Mouse (Mus musculus): ENCODE data around the gene Stkld1.

DNA sequence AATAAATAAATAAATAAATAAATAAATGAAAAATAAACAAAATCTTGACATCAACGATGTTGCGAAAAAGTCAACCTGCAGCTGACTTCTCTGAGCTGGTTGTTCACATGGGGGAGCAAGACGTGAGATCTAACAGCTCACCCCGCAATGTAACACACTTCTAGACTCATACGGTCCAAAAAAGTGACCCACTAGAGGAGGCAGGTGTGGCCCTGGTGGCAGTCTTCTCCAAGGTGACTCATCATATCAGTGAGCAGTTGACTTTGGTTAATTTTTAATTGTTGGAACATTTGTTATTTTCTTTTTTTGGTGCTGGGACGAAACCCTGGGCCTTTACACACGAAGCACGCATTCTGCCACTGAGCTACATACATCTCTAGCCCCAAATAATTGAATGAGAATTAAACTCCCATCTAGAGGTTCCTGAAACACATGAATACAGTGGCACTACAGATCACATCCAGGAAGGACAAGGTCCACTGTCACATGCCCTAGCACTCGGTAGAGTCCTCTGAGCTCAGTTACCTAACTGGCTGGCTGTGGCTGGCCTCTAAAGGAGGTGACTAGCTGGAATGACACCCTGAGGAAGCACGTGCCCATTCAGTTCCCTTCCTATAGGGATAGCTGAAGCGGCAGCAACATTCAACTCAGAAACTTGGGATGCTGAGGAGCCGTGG lies 23.1 kb downstream of the Stkld1 start:
- TF ChIP-seq GATA1 (IDR thresholded peaks at IDR 0.05; ENCODE audit: borderline replicate concordance, low read length), result no peak
- TF ChIP-seq FLI1 (IDR thresholded peaks at IDR 0.05; ENCODE audit: low read length), result no peak

Measured in megakaryocyte, embryonic 14.5 days (primary cell).